ENCODE assay signal across 8 mouse cellular contexts in genomic region chr19:4227894-4228678, GRCm38 (mm10). TPM values are rescaled to one million over a fixed set of nuclear protein-coding genes. Genes with fewer than 3 reads are reported as not detected.
DNase-seq lines count a peak whose midpoint lies in the region; ATAC-seq and TF ChIP-seq lines count a peak whose summit lies in the region.

No protein-coding gene starts in this region.

- H3K9me3 ChIP-seq in intestine, postnatal 0 days (ENCODE audit: control insufficient read depth): no peaks in the 10 kb centered on the region
- no peaks in the 10 kb centered on the region for H3K9me3 ChIP-seq in limb, embryonic 14.5 days (ENCODE audit: control insufficient read depth, low read length)

- H3K27me3 ChIP-seq in intestine, postnatal 0 days (replicated peaks; ENCODE audit: control insufficient read depth, insufficient read depth, low read length): no peaks in the 10 kb centered on the region
- H3K27me3 ChIP-seq in limb, embryonic 14.5 days (ENCODE audit: control insufficient read depth, insufficient read depth, low read length): no peaks in the 10 kb centered on the region

- no peak overlapping the region for H3K9ac ChIP-seq in intestine, postnatal 0 days (ENCODE audit: low read depth, low read length)
- H3K9ac ChIP-seq in limb, embryonic 14.5 days (ENCODE audit: low read depth, low read length, severe bottlenecking): no peak overlapping the region

- H3K36me3 ChIP-seq in intestine, postnatal 0 days (ENCODE audit: control insufficient read depth, insufficient read depth): no peaks in the 10 kb centered on the region
- peaks cover 1% of the 10 kb centered on the region; the same call in 1 of the 2 replicates for H3K36me3 ChIP-seq in limb, embryonic 14.5 days (ENCODE audit: control insufficient read depth, insufficient read depth, low read length)

- H3K4me1 ChIP-seq in intestine, postnatal 0 days (replicated peaks; ENCODE audit: control insufficient read depth, insufficient read depth, low read length): peaks cover 7% of the 10 kb centered on the region
- H3K4me1 ChIP-seq in limb, embryonic 14.5 days (ENCODE audit: control insufficient read depth, insufficient read depth, low read length): peaks cover 9% of the 10 kb centered on the region; the same call in 1 of the 2 replicates

- TF ChIP-seq CTCF in intestine, postnatal 0 days (IDR thresholded peaks at IDR 0.05; ENCODE audit: low read depth): peak; percentile 97

- no peak for TF ChIP-seq POLR2A in limb, embryonic 14.5 days (IDR thresholded peaks at IDR 0.05; ENCODE audit: borderline replicate concordance, extremely low read depth, insufficient read depth, insufficient read length)

- DNase-seq in urinary bladder, postnatal 25 days (ENCODE audit: low spot score): peak; percentile 68
- DNase-seq in urinary bladder, postnatal 10 days (ENCODE audit: low spot score): no peak
- peak; percentile 75 for DNase-seq in c-Kit-positive CD71-positive TER-119-positive erythroid progenitor cells, embryonic 14.5 days (ENCODE audit: low spot score)
- peak; percentile 60 to 77 for DNase-seq in frontal cortex, postnatal 36 days (ENCODE audit: low spot score in 2 of 2)
- peak; percentile 80 for DNase-seq in limb, embryonic 14.5 days (ENCODE audit: low spot score)
- DNase-seq in retina, adult 2 months (ENCODE audit: low read depth, low spot score): peak; percentile 67
- DNase-seq in thymus, postnatal 36 days: peak; percentile 61 to 68

- H3K4me3 ChIP-seq in intestine, postnatal 0 days (ENCODE audit: low read depth, low read length): no peak overlapping the region
- no peak overlapping the region for H3K4me3 ChIP-seq in limb, embryonic 14.5 days (replicated peaks; ENCODE audit: low read length)

- WGBS in intestine, postnatal 0 days: 20% methylated on average over 8 of the region's 8 CpGs
- 12% methylated on average over 8 of the region's 8 CpGs for WGBS in limb, embryonic 14.5 days

- H3K4me2 ChIP-seq in intestine, postnatal 0 days (replicated peaks; ENCODE audit: low read depth): 0 out of 2 replicates have a peak overlapping the region, but pooled peaks have one; percentile 1
- no peak overlapping the region for H3K4me2 ChIP-seq in limb, embryonic 14.5 days (replicated peaks; ENCODE audit: low read depth, low read length, severe bottlenecking)

- no peak for ATAC-seq in intestine, postnatal 0 days
- peak; percentile 63; the same call in 1 of the 2 replicates for ATAC-seq in limb, embryonic 14.5 days (ENCODE audit: low FRiP score, low read depth)

- H3K27ac ChIP-seq in intestine, postnatal 0 days (ENCODE audit: low read depth, low read length): no peak overlapping the region
- H3K27ac ChIP-seq in limb, embryonic 14.5 days (replicated peaks; ENCODE audit: low read depth, low read length): no peak overlapping the region

RNA-seq across cellular contexts. Expression of gene Pold4, which starts 3.6 kb away (rescaled TPM):
- polyA plus RNA-seq in intestine, postnatal 0 days (2015; fragmentation: Nextera tagmentation; extraction: Ambion mirVana): 81.5 and 87.8 TPM in 2 replicates
- 48.0 and 50.7 TPM in 2 replicates for polyA plus RNA-seq in limb, embryonic 14.5 days (2012; rRNA removed)
- polyA plus RNA-seq in limb, embryonic 14.5 days (2014; fragmentation: Nextera tagmentation; extraction: Ambion mirVana): 26.5 and 28.4 TPM in 2 replicates

RNA-seq across cellular contexts. Expression of gene AC109138.7, which starts 13.9 kb away (rescaled TPM):
- polyA plus RNA-seq in intestine, postnatal 0 days (2015; fragmentation: Nextera tagmentation; extraction: Ambion mirVana): not detected in 2 replicates
- 0.83 and 1.0 TPM in 2 replicates for polyA plus RNA-seq in limb, embryonic 14.5 days (2012; rRNA removed)
- not detected in 2 replicates for polyA plus RNA-seq in limb, embryonic 14.5 days (2014; fragmentation: Nextera tagmentation; extraction: Ambion mirVana)

RNA-seq across cellular contexts. Expression of gene Clcf1, which starts 14.0 kb away (rescaled TPM):
- polyA plus RNA-seq in intestine, postnatal 0 days (2015; fragmentation: Nextera tagmentation; extraction: Ambion mirVana): 2.4 and 2.5 TPM in 2 replicates
- 42.8 and 61.2 TPM in 2 replicates for polyA plus RNA-seq in limb, embryonic 14.5 days (2012; rRNA removed)
- polyA plus RNA-seq in limb, embryonic 14.5 days (2014; fragmentation: Nextera tagmentation; extraction: Ambion mirVana): 7.7 and 8.7 TPM in 2 replicates

RNA-seq across cellular contexts. Expression of gene Rad9a, which starts 26.6 kb away (rescaled TPM):
- 12.3 and 13.5 TPM in 2 replicates for polyA plus RNA-seq in intestine, postnatal 0 days (2015; fragmentation: Nextera tagmentation; extraction: Ambion mirVana)
- polyA plus RNA-seq in limb, embryonic 14.5 days (2012; rRNA removed): 57.5 and 75.5 TPM in 2 replicates
- polyA plus RNA-seq in limb, embryonic 14.5 days (2014; fragmentation: Nextera tagmentation; extraction: Ambion mirVana): 33.3 and 38.0 TPM in 2 replicates

RNA-seq across cellular contexts. Expression of gene Ppp1ca, which starts 36.2 kb away (rescaled TPM):
- 370 and 382 TPM in 2 replicates for polyA plus RNA-seq in intestine, postnatal 0 days (2015; fragmentation: Nextera tagmentation; extraction: Ambion mirVana)
- polyA plus RNA-seq in limb, embryonic 14.5 days (2012; rRNA removed): 490 and 517 TPM in 2 replicates
- 794 and 821 TPM in 2 replicates for polyA plus RNA-seq in limb, embryonic 14.5 days (2014; fragmentation: Nextera tagmentation; extraction: Ambion mirVana)
